Mouse (Mus musculus) ES-E14 (cell line): Measurements from ENCODE around the gene Stx5a.

ENCODE experiments used
- HCFC1 ChIP-seq: IDR thresholded peaks from 2 replicates; pipeline ENCODE4 v1.6.1; 2012; ENCODE audit warnings: low read length, inconsistent platforms, borderline replicate concordance; ENCODE audit not compliant: insufficient read depth
- MAFK ChIP-seq: IDR thresholded peaks from 2 replicates; pipeline ENCODE4 v1.6.1; 2014; ENCODE audit warnings: mild to moderate bottlenecking, low read depth, low read length, inconsistent platforms; ENCODE audit not compliant: insufficient read depth

- TF ChIP-seq HCFC1 = no peak
- no peak for TF ChIP-seq MAFK
Measured at GRCm38 (mm10) chr19:8727495-8728114, 13.6 kb upstream of the Stx5a start.
